Mouse (Mus musculus) c-Kit-positive CD71-positive TER-119-negative erythroid progenitor cells, embryonic 14.5 days (primary cell): ENCODE results near the gene Ube2m.
"Not testable (repeated sequence)": the region's sequence is repeated elsewhere in the genome, so short reads cannot be mapped to it uniquely, and the experiment has no call there.

ENCODE experiments used
- DNase-seq: peaks from one replicate; pipeline ENCODE4 v3.0.0-alpha.2; 2013; ENCODE audit warnings: low read depth

Ube2m gene

GRCm38 (mm10) chr7:13037901-13038555 is at the start of gene Ube2m:
Gene Ube2m (minus strand): TSS chr7:13038275.
- peak; percentile 98 for DNase-seq

DNA sequence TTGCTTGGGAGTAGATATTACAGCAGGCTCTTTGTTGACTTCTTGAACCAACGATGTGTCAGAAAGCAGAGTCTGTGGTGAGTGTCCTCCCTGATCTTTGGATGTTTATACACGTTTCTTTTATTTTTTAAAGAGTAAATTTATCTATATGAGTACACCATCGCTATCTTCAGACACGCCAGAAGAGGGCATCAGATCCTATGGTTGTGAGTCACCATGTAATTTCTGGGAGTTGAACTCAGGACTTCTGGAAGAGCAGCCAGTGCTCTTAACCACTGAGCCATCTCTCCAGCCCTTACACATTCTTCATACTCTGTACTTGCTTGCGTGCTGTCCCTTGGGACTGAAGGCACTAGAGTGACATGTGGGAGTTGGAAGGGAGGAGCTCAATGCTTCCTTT is 34.2 kb upstream of the Ube2m start:
- no peak for DNase-seq

- not testable (repeated sequence) for DNase-seq
Measured at GRCm38 (mm10) chr7:13063399-13063798, 25.3 kb upstream of the Ube2m start.

DNA sequence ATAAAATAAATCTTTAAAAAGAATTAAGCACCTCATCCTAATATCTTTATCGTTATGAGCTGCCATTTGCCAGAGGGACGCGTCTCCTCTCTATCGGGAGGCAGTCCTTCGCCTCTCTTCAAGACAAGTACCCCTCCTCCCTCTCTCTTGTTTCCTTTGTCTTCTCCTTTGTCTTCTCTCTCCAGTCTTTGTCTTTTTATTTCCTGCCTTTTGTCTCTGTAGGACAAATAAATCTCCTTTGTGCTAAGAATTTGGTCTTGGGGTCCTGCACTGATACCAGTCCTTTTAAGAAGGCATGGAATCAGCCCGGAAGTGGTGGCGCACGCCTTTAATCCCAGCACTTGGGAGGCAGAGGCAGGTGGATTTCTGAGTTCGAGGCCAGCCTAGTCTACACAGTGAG is 21.5 kb upstream of the Ube2m start:
- no peak for DNase-seq

DNA sequence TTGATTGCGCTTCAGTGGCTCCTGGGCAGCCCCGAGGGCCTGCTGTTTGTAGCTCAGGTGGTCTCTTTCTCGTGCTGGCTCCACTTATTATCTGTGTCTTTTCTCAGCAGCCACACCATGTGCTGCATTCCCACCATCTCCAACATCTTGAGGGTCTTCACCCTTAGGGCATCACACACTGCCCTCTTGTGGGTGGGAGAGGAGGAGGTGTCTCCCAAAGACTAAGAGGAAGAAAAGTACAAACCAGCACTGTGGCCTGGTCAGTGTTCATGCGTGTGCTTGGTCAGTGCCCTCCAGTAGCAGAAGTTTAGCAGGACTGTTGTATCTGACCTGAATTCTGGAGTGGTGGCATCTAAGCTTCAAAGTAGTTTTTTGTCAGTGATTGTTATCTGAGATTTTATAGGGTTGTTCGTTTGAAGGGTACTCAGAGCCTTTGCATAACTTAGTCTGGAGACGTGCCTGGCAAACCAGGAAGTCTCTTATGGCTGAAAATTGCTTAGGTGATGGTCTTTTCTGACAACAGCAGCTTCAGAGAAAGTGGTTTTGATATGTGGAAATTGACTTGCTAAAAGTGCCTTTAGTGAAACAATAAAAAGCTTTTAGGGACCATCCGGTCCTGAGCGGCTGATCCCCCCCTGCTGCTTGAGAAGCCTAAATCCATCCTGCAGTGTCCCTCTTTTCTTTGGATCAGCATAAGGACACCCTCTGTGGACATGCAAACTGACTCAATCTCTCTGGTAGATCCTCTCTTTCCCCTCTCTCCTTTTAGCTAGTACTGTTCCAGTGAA is 19.0 kb upstream of the Ube2m start:
- DNase-seq, result no peak

GRCm38 (mm10) chr7:13054287-13055010 is 16.4 kb upstream of the Ube2m start, which contains the start of gene Mzf1:
Gene Mzf1 (minus strand): TSS chr7:13054764.
- peak; percentile 83 for DNase-seq

DNA sequence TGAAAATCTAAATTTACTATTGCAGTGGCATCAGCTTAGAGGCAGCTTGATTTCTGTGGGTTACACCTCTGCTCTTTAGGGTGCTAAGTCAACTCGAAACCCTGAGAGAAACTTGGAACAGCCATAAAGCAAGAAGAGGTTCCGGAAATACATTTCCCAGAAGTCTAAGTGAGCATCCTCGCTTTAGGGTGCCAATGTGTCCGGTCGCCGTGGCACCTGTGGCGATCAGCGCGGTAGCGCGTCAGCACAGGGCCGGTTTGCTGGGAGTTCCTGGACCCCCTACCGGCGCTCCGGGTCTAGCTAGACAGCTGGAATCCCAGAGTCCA is 15.8 kb upstream of the Ube2m start:
- DNase-seq, result no peak

DNA sequence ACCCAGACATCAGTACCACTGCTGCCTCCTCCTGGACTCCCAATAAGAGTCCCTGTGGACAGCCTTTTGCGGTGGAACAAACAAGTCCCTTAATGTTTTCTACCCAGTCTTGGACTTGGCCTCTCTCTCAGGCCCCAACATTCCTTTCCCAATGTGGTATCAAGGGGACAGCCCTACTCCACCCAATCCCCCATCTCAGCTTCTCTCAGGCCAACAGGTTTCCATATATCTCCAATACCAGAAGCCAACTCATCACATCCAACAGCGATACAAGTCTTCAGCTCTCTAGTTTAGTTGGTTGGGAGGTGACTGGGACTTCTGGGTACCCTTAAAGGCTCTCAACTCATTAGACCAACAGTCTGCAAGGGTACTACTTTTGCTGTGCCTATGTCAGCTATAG is 15.4 kb upstream of the Ube2m start:
- DNase-seq, result no peak

DNA sequence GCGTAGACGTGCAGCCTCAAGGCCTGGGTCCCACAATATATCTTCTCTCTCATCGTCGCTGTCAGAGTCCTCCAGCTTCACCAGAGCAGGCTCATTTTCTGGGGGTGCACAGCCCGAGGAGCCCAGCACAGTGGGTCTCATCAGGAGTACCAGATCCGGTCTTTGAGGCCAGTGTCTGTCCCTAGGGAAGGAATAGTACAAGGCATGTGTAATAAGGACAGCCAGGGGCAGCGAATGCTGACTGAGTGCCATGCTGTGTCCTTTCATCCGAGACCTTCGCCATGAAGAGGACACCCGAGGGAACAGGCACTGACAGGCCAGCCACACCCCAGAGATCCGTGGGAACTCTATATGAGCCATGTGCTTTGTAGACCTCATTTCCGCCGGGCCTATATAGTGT is 14.9 kb upstream of the Ube2m start:
- no peak for DNase-seq

- no peak for DNase-seq
Measured at GRCm38 (mm10) chr7:13046084-13046483, 8.0 kb upstream of the Ube2m start.

DNA sequence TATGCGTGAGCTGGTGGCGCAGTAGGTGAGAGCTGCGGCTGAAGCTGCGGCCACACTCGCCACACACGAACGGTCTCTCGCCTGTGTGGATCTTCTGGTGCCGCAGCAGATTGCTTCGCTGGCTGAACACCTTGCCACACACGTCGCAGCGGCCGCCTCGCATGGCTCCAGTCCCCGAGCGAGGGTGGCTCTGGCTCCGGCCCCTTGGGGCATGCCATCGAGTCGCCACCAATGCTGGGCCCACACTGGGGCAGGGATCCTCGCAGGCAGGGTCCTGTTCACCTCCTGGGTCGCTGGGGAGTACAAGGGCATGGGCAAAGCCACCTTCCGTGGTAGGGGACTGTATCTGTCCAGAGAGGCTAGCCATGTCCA is 6.2 kb upstream of the Ube2m start:
- DNase-seq, result no peak

DNA sequence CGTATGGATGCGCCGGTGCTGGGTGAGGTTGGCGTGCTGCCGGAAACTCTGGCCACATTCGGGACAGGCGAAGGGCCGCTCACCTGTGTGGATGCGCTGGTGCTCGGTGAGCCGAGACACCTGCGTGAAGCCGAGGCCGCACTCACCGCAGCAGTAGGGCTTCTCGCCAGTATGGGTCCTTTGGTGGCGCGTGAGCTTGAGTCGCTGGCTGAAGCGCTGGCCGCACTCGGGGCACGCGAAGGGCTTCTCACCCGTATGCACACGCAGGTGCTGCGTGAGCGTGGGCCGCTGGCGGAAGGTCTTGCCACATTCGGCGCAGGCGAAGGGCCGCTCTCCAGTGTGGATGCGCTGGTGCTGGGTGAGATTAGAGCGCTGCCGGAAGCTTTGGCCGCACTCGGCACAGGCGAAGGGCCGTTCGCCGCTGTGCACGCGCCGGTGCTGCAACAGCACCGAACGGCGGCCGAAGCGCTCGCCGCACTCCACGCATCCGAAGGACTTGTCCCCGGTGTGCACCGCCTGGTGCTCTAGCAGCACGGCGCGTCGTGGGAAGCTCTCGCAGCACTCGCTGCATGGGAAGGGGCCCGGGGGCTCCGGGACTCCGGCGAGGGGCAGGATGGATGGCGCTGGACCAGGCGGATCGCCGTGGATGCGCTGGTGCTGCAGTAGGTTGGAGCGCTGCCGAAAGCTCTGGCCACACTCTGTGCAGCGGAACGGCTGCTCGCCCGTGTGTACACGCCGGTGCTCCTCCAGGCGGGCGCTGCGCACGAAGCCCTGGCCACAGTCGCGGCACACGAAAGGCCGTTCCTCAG is 5.6 kb upstream of the Ube2m start:
- no peak for DNase-seq

DNA sequence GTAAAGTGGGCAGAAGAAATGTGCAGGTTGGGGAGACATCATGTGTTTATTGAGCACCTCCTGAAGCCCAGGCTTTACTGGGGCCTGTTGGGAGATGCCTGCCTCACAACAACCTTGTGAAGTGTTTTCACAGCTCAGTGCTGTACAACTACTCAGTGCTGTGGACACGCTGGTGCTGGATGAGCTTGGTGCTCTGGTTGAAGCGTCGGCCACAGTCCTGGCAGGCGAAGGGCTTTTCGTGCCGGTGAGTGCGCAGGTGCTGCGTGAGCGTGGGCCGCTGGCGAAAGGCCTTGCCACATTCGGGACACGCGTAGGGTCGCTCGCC is 5.0 kb upstream of the Ube2m start:
- DNase-seq, result no peak

GRCm38 (mm10) chr7:13042511-13042910 is 4.4 kb upstream of the Ube2m start:
- DNase-seq, result no peak

DNA sequence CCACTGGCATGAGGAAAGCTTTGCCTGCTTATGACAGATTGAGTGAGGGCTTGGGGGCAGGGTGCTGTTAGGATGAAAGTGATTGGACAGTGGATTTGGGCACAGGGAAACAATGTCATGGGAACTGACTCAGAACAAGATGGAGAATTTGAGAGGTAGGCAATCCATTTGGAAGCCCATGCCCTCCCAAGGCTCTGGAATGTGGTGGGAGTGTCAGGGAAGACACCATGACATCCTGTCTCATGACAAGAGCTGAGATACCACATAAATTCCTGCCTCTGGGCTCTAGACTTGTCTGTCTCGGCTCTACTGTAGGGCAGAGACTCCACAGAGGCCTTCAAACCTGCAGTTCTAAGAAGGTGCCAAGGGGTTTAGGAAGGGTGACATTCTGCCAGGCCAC is 3.2 kb upstream of the Ube2m start:
- no peak for DNase-seq

GRCm38 (mm10) chr7:13039181-13039580 is 1.1 kb upstream of the Ube2m start:
- no peak for DNase-seq

DNA sequence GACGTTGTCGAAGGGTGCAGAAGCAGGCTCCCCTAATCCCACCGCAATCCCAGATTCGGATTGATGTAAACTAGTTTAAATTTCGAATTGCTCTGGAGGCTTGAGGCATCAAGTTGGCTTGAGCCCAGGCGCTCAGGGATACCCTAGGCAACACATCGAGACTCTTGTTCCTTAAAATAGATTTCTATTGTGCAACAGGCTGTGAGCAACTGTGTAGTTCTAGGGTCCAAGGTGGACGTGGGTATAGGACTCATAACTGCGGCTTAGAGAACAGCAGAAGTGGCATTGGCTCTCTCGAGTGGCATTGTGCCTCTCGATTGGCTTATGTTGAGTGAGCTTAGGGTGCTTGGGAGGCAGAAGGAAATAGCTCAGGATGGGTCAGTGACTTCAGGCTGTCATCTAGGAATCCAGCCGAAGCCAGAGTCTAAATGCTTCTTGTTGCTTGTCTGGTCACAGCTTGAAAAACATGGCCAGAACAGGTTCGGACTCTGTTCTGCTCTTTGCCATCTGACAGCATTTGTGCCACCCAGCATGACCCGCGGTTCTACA is 620 bp upstream of the Ube2m start:
- DNase-seq, result no peak

DNA sequence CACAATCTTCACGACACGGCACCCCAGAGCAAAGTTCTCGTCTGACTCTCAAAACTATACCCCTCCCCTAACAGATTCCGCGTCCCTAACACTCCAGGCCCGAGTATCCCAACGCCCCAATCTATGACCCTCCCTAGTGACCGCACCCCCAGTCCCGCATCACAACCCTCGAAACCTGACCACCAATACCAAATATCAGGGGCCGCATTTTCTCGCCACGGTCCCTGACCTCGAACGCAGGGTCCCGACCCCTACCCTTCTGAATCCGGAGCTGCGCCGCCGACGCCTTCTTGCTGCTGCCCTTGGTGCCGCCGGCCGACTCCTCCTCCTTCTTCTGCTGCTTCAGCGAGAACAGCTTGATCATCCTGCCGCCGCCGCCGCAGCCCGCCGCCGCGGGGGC is 709 bp downstream of the Ube2m start:
- no peak for DNase-seq

DNA sequence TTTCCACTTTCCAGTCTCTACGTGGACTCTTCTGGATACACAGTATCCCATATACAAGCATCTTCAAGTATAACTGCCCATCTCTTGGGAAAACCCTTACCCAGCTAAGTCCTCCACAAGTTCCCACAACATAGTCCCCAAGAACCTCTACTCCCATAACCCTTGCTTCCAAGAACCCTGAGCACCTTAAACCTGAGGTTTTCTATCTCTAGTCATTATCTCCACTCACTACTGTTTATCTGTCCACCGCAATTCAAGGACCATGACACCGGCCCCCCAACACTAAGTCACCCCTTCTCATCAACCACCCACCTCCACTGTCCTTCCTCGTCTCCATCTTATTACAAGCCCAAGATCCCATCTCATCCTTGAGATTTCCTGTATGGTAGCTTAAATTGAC is 1.3 kb downstream of the Ube2m start:
- DNase-seq, result no peak

DNA sequence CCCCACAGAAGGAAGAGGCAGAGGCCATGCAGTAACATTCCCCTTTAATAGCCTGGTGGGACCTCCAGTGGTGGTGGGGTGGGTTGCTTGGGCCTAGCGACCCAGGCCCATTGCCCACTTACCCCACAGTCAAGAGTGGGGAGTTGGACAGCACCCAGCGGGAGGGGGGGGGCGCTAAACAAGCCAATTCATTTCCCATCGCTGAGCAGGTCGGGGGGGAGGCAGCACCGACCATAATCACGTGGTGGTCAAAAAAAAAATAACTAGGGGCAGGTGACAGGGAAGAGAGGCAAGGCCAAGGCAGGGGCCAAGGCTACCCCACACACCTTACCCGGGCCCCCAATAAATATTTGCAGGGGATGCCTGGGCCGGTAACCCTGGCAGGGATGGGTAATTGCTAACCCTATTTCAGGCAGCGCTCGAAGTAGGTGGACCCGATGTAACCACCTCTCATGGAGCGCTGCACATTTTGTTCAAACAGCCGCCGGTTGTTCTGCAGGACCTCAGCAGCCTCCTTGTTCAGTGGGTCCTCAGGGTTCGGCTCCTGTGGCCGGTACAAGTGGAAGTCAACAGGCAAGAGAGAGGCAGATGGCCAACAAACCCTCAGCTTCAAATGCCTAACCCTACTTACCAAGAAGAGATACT is 2.7 kb downstream of the Ube2m start:
- no peak for DNase-seq

DNA sequence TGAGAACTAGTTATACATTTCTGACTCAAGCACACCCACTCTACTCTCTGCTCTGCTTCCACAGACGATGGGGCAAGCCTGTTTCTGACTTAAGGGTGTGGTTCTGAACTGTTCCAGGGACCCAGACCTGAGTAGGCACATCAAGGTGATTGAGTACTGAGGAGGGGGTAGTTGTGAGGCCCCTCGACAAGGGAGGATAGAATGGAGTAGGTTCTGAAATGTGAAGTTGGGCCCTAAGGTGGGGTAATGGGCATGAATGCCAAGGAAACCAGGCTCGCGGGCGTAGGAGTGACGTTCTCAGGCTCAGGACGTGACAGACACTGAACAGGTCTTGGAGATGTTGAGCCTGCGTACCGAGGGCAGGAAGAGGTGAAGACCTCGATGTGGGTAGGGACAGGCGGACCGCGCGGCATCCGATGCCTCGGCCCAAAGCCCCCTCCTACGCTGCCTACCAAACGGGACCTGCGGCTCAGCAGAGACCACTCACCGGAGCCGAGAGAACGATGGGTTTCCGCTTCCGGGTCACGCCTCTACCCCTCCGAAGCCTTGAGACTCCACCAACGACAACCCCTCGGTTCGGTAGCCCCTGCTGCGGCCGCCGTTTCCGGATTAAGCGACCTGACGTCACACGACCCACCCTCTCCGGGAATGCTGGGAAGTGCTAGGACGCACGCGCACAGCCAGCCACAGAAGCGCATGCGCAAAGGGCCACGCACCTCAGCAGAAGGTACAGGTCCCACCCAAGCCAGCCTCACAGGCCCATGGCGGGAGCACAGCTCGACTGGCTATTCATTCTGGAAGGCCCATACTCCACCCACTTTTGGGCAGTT is 3.7 kb downstream of the Ube2m start, which contains the start of gene Chmp2a:
TSS of gene Chmp2a (minus strand) at position 660 of the 830 bp plus-strand sequence.
- peak; percentile 94 for DNase-seq
